Mouse (Mus musculus): Measurements from ENCODE around the gene Gbf1. TPM values are rescaled to one million over a fixed set of nuclear protein-coding genes. Genes with fewer than 3 reads are reported as not detected.

Gbf1 gene
- total RNA-seq, 2 experiments from 2014 or later = 101 to 106 TPM

DNA sequence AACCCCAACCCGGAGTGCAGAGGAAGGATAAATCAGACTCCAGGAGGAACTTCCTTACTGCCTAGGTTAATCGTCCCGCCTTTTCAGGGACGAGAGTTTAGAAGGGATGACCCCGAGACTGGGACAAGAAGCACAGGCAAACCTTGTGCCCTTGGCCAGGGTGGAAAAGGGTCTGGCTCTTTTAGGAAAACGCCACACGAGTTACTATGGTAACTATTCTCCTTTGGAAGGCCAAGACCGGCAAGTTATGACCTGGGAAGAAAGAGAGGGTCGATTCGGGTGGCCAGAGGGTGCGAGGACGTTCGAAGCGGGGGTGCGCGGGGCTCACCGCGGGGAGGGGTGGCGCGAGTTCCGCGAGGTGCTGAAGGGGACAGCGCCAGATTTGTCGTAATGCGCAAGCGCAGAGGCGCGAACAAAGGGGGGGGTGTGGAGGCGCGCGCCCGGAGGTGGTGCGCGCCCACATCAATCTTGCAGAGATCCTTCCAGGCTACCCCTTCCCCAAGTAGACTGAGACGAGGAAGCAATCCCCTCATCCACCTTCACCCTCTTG lies 174.5 kb downstream of the Gbf1 start, which contains the start of gene Psd:
Gene Psd (minus strand): TSS at position 401 of the 550 bp plus-strand sequence.
- DNase-seq = peak; percentile 79
- intact Hi-C loops (cut with DNase I) = no loop called here

DNA sequence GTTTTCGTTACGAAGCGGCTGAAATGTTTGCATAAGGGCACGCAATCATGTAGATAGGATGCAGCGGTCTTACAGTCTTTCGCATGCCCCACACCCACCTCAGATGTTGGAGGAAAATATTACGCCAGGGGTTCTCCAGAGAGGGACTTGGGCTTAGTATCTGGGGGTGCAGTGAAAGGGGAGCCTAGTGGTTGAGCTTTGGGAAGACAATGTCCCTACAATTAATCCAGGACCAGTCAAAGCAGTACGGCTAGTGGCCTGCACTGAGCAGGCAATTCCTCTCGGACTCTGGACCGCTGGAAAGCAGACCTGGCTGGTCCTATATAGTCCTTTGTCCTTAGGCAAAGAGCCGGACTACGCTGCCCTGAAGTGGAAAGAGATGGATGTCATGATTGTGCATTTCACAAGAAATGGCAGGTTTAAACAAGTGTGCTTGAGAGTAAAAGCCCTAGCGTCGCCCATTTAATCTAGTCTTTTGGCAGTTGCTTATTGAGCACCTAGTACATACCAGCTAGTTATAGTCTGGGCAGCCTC lies 175.3 kb downstream of the Gbf1 start:
- intact Hi-C loops (cut with DNase I) = no loop called here
- DNase-seq = no peak

DNA sequence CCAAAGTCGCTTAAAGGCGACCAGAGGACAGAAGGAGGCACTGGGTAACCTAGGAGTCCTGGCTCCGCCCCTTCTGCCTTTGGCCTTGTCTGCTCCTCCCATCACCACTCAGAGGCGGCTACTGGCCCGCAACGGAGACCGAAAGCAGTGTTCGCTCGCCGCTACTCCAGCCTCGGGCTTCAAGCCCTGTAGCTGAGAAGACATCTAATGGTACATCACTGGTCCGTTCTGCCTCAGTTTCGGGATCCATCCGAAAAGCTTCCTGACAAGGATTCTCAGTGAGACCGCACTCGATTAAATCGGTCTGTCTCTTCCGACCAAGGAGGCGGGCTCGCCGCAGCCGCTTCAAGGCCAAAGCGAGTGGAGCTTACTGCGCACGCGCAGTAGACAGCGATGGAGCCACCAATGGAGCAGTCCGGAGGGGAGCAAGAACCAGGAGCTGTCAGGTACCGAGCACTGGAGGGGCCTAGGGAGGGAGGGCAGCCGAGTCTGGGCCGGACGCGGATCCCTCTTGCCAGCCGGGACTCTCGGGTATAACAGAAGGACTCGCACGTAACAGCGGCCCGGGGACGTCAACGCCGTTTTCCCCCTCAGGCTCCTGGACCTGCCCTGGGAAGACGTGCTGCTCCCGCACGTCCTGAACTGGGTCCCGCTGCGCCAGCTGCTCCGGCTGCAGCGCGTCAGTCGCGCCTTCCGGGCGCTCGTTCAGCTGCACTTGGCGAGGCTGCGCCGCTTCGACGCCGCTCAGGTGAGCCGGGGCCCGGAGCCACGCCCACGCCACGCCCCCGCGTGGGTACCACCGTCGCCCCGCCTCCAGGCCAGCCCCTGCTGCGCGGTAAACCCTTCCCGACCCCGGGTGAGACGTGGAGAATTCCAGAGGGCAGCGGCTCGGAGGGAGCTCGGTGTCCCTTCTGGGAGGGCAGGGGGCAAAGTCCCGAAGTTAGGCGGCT lies 176.0 kb downstream of the Gbf1 start, which contains the start of gene Fbxl15:
Gene Fbxl15 (plus strand): TSS at position 104 of the 950 bp plus-strand sequence.
- peak; percentile 96 for DNase-seq
- intact Hi-C loops (cut with DNase I) = no loop called here

DNA sequence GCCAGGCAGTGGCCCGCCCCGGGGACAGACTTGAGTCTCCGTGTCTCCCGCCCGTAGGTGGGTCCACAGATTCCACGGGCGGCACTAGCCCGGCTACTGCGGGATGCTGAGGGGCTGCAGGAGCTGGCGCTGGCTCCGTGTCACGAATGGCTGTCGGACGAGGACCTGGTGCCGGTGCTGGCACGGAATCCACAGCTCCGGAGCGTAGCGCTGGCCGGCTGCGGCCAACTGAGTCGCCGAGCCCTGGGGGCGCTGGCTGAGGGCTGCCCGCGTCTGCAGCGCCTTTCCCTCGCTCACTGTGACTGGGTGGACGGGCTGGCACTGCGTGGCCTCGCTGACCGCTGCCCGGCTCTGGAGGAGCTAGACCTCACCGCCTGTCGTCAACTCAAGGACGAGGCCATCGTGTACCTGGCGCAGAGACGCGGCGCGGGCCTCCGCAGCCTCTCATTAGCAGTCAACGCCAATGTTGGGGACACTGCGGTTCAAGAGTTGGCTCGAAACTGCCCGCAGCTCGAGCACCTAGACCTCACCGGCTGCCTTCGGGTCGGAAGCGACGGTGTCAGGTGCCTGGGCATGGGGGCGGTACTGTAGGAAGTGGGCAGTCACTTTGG lies 176.8 kb downstream of the Gbf1 start:
- intact Hi-C loops (cut with DNase I) = no loop called here

DNA sequence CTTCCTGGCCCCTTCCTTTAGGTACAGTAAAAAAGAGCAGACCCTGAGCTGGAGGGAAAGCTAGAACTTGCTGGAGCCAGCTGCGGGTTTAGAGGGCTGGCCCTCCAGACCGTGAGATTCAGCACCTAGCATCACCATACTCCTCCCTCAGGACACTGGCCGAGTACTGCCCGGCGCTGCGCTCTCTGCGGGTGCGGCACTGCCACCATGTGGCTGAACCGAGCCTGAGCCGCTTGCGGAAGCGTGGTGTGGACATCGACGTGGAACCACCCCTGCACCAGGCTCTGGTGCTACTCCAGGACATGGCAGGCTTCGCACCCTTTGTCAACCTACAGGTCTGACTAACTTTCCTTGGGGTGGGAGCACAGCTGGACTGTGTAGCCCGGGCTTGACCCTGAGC lies 177.6 kb downstream of the Gbf1 start:
- intact Hi-C loops (cut with DNase I) = no loop called here
- DNase-seq = peak; percentile 78

More for the DNA sequence above, 176.8 kb downstream of the Gbf1 start:
- peak; percentile 53 for DNase-seq

DNA sequence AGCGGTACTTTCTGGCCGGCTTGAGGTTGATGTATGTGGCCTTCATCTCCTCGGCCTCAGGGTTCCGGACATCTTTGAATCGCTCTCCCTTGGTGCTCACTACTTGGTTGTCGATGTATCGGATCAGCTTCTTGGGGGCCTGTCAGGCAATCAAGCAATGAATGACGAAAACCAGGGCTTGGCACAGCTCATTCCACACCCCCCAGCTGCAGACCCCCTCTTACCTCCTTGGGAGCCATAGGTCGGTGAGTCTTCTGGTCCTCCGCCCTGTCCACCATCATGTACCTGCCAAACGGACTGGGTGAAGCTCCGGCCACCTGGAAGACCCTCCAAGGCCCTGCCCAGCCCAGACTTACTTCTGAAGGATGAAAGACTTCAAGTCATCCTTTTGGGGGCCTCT lies 178.4 kb downstream of the Gbf1 start:
- DNase-seq = no peak
- intact Hi-C loops (cut with DNase I) = no loop called here

DNA sequence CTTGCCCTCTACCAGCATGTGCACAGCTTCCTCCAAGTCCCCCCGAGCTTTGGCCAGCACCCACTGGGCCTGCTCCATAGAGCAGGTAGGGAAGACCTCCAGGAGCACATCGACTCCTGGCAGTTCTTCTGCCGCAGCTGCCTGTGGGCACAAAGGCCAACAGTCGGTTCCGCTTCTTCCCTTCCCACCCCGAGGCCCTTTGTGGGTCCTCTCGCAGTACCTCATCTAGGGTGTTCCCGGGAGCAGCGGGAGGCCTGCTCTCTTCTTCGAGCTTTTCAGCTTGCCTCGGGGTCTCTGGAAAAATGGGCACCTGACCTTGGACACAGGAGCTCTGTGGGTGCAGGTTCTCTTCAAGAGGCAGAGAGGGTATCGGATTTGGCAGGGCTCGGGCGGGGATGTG lies 179.0 kb downstream of the Gbf1 start:
- no peak for DNase-seq
- intact Hi-C loops (cut with DNase I) = no loop called here

DNA sequence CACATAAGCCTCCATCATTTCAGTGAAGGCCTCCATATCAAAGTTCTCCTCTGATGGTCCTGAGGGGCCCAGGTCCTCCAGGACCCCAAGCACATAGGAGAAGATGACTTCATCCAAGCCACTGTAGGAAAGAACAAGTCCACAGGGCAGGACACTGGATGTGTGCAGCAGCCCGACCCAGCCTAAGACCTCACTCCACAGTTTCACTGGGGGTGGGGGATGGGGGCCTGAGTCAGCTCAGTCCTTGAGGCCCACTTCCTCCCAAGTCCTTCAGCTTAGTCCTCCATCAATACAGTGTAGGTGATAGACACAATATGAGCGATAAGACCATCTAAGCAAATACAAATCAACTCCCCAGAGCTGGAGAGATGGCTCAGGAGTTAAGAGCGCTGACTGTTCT lies 179.6 kb downstream of the Gbf1 start:
- intact Hi-C loops (cut with DNase I) = no loop called here
- DNase-seq = no peak

DNA sequence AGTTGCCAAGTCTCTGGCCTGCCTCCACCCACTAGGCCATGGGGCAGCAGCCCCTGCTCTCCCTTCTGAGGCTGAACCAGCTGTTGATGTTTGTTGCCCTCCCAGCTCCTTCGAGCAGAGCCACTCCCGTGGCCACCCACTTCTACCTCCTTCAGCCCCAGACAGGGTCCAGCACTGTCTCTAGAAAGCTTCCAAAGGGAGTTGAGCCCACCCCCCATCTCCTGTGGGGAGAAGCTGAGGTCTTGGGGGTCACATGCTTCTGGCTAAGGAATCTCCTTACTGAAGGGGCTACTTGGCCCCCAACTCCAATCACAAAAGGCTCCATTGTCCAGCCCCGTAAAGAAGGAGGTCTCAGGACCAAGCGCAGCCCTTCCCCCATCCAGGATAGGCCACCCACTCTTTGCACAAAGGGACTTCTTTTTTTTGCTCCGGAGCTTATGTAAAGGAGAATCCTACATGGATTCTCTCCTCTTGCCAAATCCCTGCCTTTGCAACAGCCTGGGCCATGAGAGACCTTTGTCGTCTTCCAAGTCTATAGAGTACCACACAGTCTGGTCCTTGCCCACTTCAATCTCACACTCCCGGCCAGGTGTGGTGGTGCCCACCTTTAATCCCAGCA lies 180.5 kb downstream of the Gbf1 start:
- DNase-seq = no peak
- intact Hi-C loops (cut with DNase I) = no loop called here

DNA sequence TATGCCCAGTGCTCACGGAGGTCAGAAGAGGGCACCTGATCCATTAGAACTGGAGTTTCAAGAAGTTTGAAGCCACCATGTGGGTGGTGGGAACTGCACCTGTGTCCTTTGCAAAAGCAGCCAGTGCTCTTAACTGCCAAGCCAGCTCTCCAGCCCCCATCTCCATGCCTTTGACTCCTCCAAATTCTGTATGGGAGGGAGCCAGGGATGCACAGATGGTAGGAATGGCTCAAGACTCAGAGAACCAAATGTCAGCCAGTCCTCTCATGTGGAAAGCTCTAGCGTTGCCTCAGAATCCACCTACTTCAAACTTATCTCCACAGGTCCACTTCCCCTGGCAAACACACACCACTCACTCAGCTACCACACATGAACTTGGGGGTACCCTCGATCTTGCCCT lies 181.6 kb downstream of the Gbf1 start:
- intact Hi-C loops (cut with DNase I) = no loop called here
- peak; percentile 69 for DNase-seq

Other genes starting within 250 kb of the Gbf1 start
- gene Armh3, start 154.0 kb upstream of the Gbf1 start, total RNA-seq (2021) = 10 to 100 TPM; 25.6 to 27.1 TPM
- gene Hps6, start 149.0 kb upstream of the Gbf1 start, total RNA-seq (2021) = 1 to 10 TPM; 4.3 to 4.5 TPM
- gene Pprc1, start 107.6 kb upstream of the Gbf1 start, total RNA-seq (2021) = 10 to 100 TPM; 42.9 to 46.7 TPM
- gene Ldb1, start 107.3 kb upstream of the Gbf1 start, total RNA-seq (2021) = 100 to 1,000 TPM; 151 to 153 TPM
- gene Nolc1, start 76.6 kb upstream of the Gbf1 start, total RNA-seq (2021) = 10 to 100 TPM; 47.8 to 56.4 TPM
- not detected for gene Elovl3, start 20.6 kb upstream of the Gbf1 start, total RNA-seq (2021)
- gene Pitx3, start 4.2 kb upstream of the Gbf1 start, total RNA-seq (2021) = not detected
- 1 to 10 TPM; 2.5 to 2.8 TPM for gene Nfkb2, start 151.8 kb downstream of the Gbf1 start, total RNA-seq (2021)
- gene Psd, start 174.6 kb downstream of the Gbf1 start, total RNA-seq (2021) = 100 to 1,000 TPM; 670 to 671 TPM
- 10 to 100 TPM; 22.3 to 23.4 TPM for gene Fbxl15, start 175.7 kb downstream of the Gbf1 start, total RNA-seq (2021)
- 100 to 1,000 TPM; 221 to 222 TPM for gene Cuedc2, start 186.2 kb downstream of the Gbf1 start, total RNA-seq (2021)
- 10 to 100 TPM; 16.8 to 18.3 TPM for gene Mfsd13a, start 188.6 kb downstream of the Gbf1 start, total RNA-seq (2021)
- under 1 TPM; 0.42 to 0.82 TPM for gene 2310034G01Rik, start 197.8 kb downstream of the Gbf1 start, total RNA-seq (2021)
- 100 to 1,000 TPM; 304 to 313 TPM for gene Actr1a, start 243.2 kb downstream of the Gbf1 start, total RNA-seq (2021)
- 10 to 100 TPM; 22.2 to 23.9 TPM for gene Sufu, start 244.4 kb downstream of the Gbf1 start, total RNA-seq (2021)